Mouse (Mus musculus): ENCODE measurements around the gene Tmbim4. TPM values are rescaled to one million over a fixed set of nuclear protein-coding genes. Genes with fewer than 3 reads are reported as not detected.

Gene Tmbim4
- polyA plus RNA-seq, 1 experiment, result 97.3 TPM

- H3ac ChIP-seq (ENCODE audit: control insufficient read depth, insufficient read length, low read depth), result no peak overlapping the region
- H3K4me3 ChIP-seq (ENCODE audit: insufficient read depth, poor library complexity, severe bottlenecking), result no peak overlapping the region
- no peaks in the 10 kb centered on the region for H3K79me2 ChIP-seq (ENCODE audit: control insufficient read depth, insufficient read depth)
- peaks cover 4% of the 10 kb centered on the region for H3K27me3 ChIP-seq (ENCODE audit: control insufficient read depth, insufficient read depth, insufficient read length)
- TF ChIP-seq FOSL1 (IDR thresholded peaks at IDR 0.05; ENCODE audit: insufficient read depth, low read length, poor library complexity, severe bottlenecking), result no peak
- no peak for TF ChIP-seq MYOG (IDR thresholded peaks at IDR 0.05; ENCODE audit: control insufficient read depth, extremely low read depth, insufficient read length)
- H3K36me3 ChIP-seq (ENCODE audit: control insufficient read depth, insufficient read depth), result no peaks in the 10 kb centered on the region
- no peaks in the 10 kb centered on the region for H3K79me3 ChIP-seq (ENCODE audit: low read depth)
Observed at GRCm38 (mm10) chr10:120269946-120270345, 68.6 kb downstream of the Tmbim4 start.

GRCm38 (mm10) chr10:120270777-120271176, 69.4 kb downstream of the Tmbim4 start:
- Histone ChIP-seq H3K79me2 (ENCODE audit: control insufficient read depth, insufficient read depth) (no peaks in the 10 kb centered on the region), H3ac (ENCODE audit: control insufficient read depth, insufficient read length, low read depth) (no peak overlapping the region), H3K79me3 (ENCODE audit: low read depth) (no peaks in the 10 kb centered on the region), H3K4me3 (ENCODE audit: insufficient read depth, poor library complexity, severe bottlenecking) (no peak overlapping the region), H3K27me3 (ENCODE audit: control insufficient read depth, insufficient read depth, insufficient read length) (peaks cover 4% of the 10 kb centered on the region), H3K36me3 (ENCODE audit: control insufficient read depth, insufficient read depth) (no peaks in the 10 kb centered on the region)
- TF ChIP-seq CTCF (IDR thresholded peaks at IDR 0.05; ENCODE audit: control insufficient read depth, insufficient read depth, insufficient read length), result no peak
- TF ChIP-seq CEBPB (IDR thresholded peaks at IDR 0.05; ENCODE audit: low read depth), result no peak

- H3K79me2 ChIP-seq (ENCODE audit: control insufficient read depth, insufficient read depth), result no peaks in the 10 kb centered on the region
Observed at GRCm38 (mm10) chr10:120271318-120271717, 69.9 kb downstream of the Tmbim4 start.

DNA sequence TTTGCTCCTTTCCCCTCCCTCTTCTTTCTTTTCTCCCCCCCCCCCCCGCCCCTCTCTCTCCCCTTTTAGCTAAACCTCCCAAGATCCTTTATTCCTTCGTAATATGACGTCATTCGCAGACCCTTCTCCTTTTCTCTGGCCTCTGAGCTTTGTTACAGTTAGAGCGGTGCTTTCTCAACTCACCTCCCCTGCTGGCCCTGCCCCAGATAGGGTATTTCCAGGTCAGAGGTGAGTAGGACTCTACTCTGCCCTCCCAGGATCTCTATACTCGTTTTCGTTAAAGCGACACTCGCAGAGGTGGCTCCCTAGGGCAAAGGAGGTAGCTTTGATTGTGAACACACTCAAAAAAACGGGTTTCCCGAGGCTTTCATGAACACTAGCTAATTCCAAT, 70.5 kb downstream of the Tmbim4 start:
- Histone ChIP-seq H3K79me2 (ENCODE audit: control insufficient read depth, insufficient read depth) (no peaks in the 10 kb centered on the region), H3K27me3 (ENCODE audit: control insufficient read depth, insufficient read depth, insufficient read length) (peaks cover 6% of the 10 kb centered on the region), H3K36me3 (ENCODE audit: control insufficient read depth, insufficient read depth) (no peaks in the 10 kb centered on the region), H3K79me3 (ENCODE audit: low read depth) (no peaks in the 10 kb centered on the region), H3ac (ENCODE audit: control insufficient read depth, insufficient read length, low read depth) (no peak overlapping the region), H3K4me3 (ENCODE audit: insufficient read depth, poor library complexity, severe bottlenecking) (no peak overlapping the region)
- no peak for TF ChIP-seq MYOG (IDR thresholded peaks at IDR 0.05; ENCODE audit: control insufficient read depth, extremely low read depth, insufficient read length)
- no peak for TF ChIP-seq FOSL1 (IDR thresholded peaks at IDR 0.05; ENCODE audit: insufficient read depth, low read length, poor library complexity, severe bottlenecking)
- no peak for TF ChIP-seq MAX (IDR thresholded peaks at IDR 0.05)
- TF ChIP-seq USF1 (IDR thresholded peaks at IDR 0.05; ENCODE audit: low read depth), result no peak
- TF ChIP-seq MYOD1 (IDR thresholded peaks at IDR 0.05; ENCODE audit: control insufficient read depth, insufficient read length, low read depth), result no peak
- TF ChIP-seq CTCF (IDR thresholded peaks at IDR 0.05; ENCODE audit: control insufficient read depth, insufficient read depth, insufficient read length), result no peak
- no peak for TF ChIP-seq CEBPB (IDR thresholded peaks at IDR 0.05; ENCODE audit: low read depth)

More at GRCm38 (mm10) chr10:120271318-120271717, 69.9 kb downstream of the Tmbim4 start:
- TF ChIP-seq CTCF (IDR thresholded peaks at IDR 0.05; ENCODE audit: control insufficient read depth, insufficient read depth, insufficient read length) (no peak), FOSL1 (IDR thresholded peaks at IDR 0.05; ENCODE audit: insufficient read depth, low read length, poor library complexity, severe bottlenecking) (no peak), MYOG (IDR thresholded peaks at IDR 0.05; ENCODE audit: control insufficient read depth, extremely low read depth, insufficient read length) (no peak), USF1 (IDR thresholded peaks at IDR 0.05; ENCODE audit: low read depth) (no peak), MYOD1 (IDR thresholded peaks at IDR 0.05; ENCODE audit: control insufficient read depth, insufficient read length, low read depth) (no peak), CEBPB (IDR thresholded peaks at IDR 0.05; ENCODE audit: low read depth) (no peak), MAX (IDR thresholded peaks at IDR 0.05) (no peak)
- Histone ChIP-seq H3ac (ENCODE audit: control insufficient read depth, insufficient read length, low read depth) (no peak overlapping the region), H3K4me3 (ENCODE audit: insufficient read depth, poor library complexity, severe bottlenecking) (no peak overlapping the region), H3K36me3 (ENCODE audit: control insufficient read depth, insufficient read depth) (no peaks in the 10 kb centered on the region), H3K79me3 (ENCODE audit: low read depth) (no peaks in the 10 kb centered on the region), H3K27me3 (ENCODE audit: control insufficient read depth, insufficient read depth, insufficient read length) (peaks cover 4% of the 10 kb centered on the region)

DNA sequence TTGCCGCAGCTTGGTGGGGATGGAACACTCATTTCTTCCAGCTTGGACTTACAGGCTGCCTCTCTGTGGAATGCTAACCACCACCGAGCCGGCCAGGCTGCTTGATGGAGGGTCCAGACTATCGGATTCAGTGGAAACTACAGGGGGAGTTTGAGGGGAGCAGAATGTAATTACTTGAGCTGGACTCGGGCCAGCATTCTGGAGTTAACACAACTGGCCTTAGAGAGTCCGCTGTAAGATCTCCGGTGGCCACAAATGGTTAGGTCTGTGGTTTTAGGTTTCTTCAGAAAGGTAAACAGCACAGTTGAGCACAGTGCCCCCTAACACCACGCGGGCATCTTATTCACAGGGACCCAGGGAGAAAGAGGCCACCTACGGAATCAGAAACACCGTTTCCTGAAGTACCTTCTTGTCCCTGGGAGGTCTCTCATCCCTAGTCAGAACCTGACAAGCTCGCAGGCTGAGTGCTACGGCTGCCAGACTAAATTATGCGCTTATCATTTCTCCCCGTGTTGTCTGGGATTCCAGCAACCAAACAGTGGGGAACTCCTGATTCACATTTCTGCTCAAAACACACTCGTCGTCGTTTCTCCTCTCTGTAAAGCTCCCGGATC, 71.0 kb downstream of the Tmbim4 start:
- no peak for TF ChIP-seq MAX (IDR thresholded peaks at IDR 0.05)
- TF ChIP-seq MYOD1 (IDR thresholded peaks at IDR 0.05; ENCODE audit: control insufficient read depth, insufficient read length, low read depth), result no peak
- TF ChIP-seq CEBPB (IDR thresholded peaks at IDR 0.05; ENCODE audit: low read depth), result no peak
- TF ChIP-seq MYOG (IDR thresholded peaks at IDR 0.05; ENCODE audit: control insufficient read depth, extremely low read depth, insufficient read length), result no peak
- no peak for TF ChIP-seq FOSL1 (IDR thresholded peaks at IDR 0.05; ENCODE audit: insufficient read depth, low read length, poor library complexity, severe bottlenecking)
- no peak for TF ChIP-seq CTCF (IDR thresholded peaks at IDR 0.05; ENCODE audit: control insufficient read depth, insufficient read depth, insufficient read length)
- no peak for TF ChIP-seq USF1 (IDR thresholded peaks at IDR 0.05; ENCODE audit: low read depth)
- no peaks in the 10 kb centered on the region for H3K79me3 ChIP-seq (ENCODE audit: low read depth)
- no peaks in the 10 kb centered on the region for H3K36me3 ChIP-seq (ENCODE audit: control insufficient read depth, insufficient read depth)
- no peaks in the 10 kb centered on the region for H3K79me2 ChIP-seq (ENCODE audit: control insufficient read depth, insufficient read depth)
- peaks cover 7% of the 10 kb centered on the region for H3K27me3 ChIP-seq (ENCODE audit: control insufficient read depth, insufficient read depth, insufficient read length)
- no peak overlapping the region for H3ac ChIP-seq (ENCODE audit: control insufficient read depth, insufficient read length, low read depth)
- H3K4me3 ChIP-seq (ENCODE audit: insufficient read depth, poor library complexity, severe bottlenecking), result no peak overlapping the region

DNA sequence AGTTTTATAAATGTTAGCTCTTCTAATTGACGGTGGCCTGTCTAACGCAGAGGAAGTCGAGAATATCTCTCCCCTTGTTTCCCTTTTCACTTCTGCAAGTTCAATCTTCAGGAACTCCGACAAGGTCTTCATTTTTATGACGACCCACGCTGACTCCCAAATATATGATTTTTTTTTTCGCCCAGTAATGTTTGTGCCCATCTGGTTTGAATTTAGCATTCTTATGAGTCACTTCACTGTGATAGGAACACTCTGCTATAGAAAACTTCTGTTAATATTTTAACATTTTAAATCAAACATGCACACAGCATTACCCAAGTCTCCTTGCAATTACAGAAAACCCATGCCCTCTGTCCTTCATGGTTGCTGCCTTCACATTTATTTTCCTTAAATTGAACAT, 71.9 kb downstream of the Tmbim4 start:
- Histone ChIP-seq H3K79me2 (ENCODE audit: control insufficient read depth, insufficient read depth) (no peaks in the 10 kb centered on the region), H3ac (ENCODE audit: control insufficient read depth, insufficient read length, low read depth) (no peak overlapping the region), H3K4me3 (ENCODE audit: insufficient read depth, poor library complexity, severe bottlenecking) (no peak overlapping the region), H3K36me3 (ENCODE audit: control insufficient read depth, insufficient read depth) (no peaks in the 10 kb centered on the region), H3K79me3 (ENCODE audit: low read depth) (no peaks in the 10 kb centered on the region), H3K27me3 (ENCODE audit: control insufficient read depth, insufficient read depth, insufficient read length) (peaks cover 7% of the 10 kb centered on the region)
- TF ChIP-seq USF1 (IDR thresholded peaks at IDR 0.05; ENCODE audit: low read depth), result no peak
- no peak for TF ChIP-seq MYOG (IDR thresholded peaks at IDR 0.05; ENCODE audit: control insufficient read depth, extremely low read depth, insufficient read length)
- TF ChIP-seq MAX (IDR thresholded peaks at IDR 0.05), result no peak
- no peak for TF ChIP-seq CEBPB (IDR thresholded peaks at IDR 0.05; ENCODE audit: low read depth)
- TF ChIP-seq CTCF (IDR thresholded peaks at IDR 0.05; ENCODE audit: control insufficient read depth, insufficient read depth, insufficient read length), result no peak
- TF ChIP-seq MYOD1 (IDR thresholded peaks at IDR 0.05; ENCODE audit: control insufficient read depth, insufficient read length, low read depth), result no peak
- TF ChIP-seq FOSL1 (IDR thresholded peaks at IDR 0.05; ENCODE audit: insufficient read depth, low read length, poor library complexity, severe bottlenecking), result no peak

Other genes starting within 250 kb of the Tmbim4 start
- gene Helb, start 88.6 kb upstream of the Tmbim4 start, polyA plus RNA-seq (2012; fragmentation: generic; extraction: Trizol), result 4.4 TPM
- gene Irak3, start 540 bp downstream of the Tmbim4 start, polyA plus RNA-seq (2012; fragmentation: generic; extraction: Trizol), result 0.27 TPM
- gene Llph, start 25.5 kb downstream of the Tmbim4 start, polyA plus RNA-seq (2012; fragmentation: generic; extraction: Trizol), result 40.0 TPM